Mouse (Mus musculus): ENCODE measurements around the gene Gm47959.
A peak's percentile ranks its signal among the peaks of the same experiment; 100 is the strongest.
"Not testable (repeated sequence)": the region's sequence is repeated elsewhere in the genome, so short reads cannot be mapped to it uniquely, and the experiment has no call there.

Gm47959 gene

GRCm38 (mm10) chr1:83000306-83000705 lies at the start of gene Gm47959:
TSS of gene Gm47959 (plus strand) at chr1:83000548.
- not testable (repeated sequence) for DNase-seq (ENCODE audit: low spot score in 2 of 2)

GRCm38 (mm10) chr1:82955913-82956312 lies 44.4 kb upstream of the Gm47959 start, which contains the start of gene Gm7544:
TSS of gene Gm7544 (minus strand) at chr1:82956013.
- DNase-seq (ENCODE audit: low spot score in 2 of 2) = not testable (repeated sequence)

- no peak for DNase-seq (ENCODE audit: low spot score in 2 of 2)
These were observed 40.4 kb upstream of the Gm47959 start, which contains the start of gene Gm47955 for GRCm38 (mm10) chr1:82959870-82960385. TSS of gene Gm47955 (plus strand) at chr1:82960286.

GRCm38 (mm10) chr1:82966413-82966812 lies 33.9 kb upstream of the Gm47959 start:
- no peak for DNase-seq (ENCODE audit: low spot score in 2 of 2)

- DNase-seq (ENCODE audit: low spot score in 2 of 2) = no peak
These were observed 28.3 kb upstream of the Gm47959 start for GRCm38 (mm10) chr1:82972046-82972445.

- no peak for DNase-seq (ENCODE audit: low spot score in 2 of 2)
These were observed 27.1 kb upstream of the Gm47959 start for GRCm38 (mm10) chr1:82973244-82973643.

- no peak for DNase-seq (ENCODE audit: low spot score in 2 of 2)
These were observed 26.4 kb upstream of the Gm47959 start for GRCm38 (mm10) chr1:82973901-82974300.

- no peak for DNase-seq (ENCODE audit: low spot score in 2 of 2)
These were observed 26.0 kb upstream of the Gm47959 start for GRCm38 (mm10) chr1:82974342-82974741.

- DNase-seq (ENCODE audit: low spot score in 2 of 2) = no peak
These were observed 24.6 kb upstream of the Gm47959 start for GRCm38 (mm10) chr1:82975750-82976149.

GRCm38 (mm10) chr1:82977840-82978239 lies 22.5 kb upstream of the Gm47959 start:
- DNase-seq (ENCODE audit: low spot score in 2 of 2) = no peak

- peak in 1 of 2 experiments; percentile 23 for DNase-seq (ENCODE audit: low spot score in 2 of 2)
These were observed 13.6 kb upstream of the Gm47959 start for GRCm38 (mm10) chr1:82986738-82987137.

- DNase-seq (ENCODE audit: low spot score in 2 of 2) = peak; percentile 25 to 82
These were observed 12.7 kb upstream of the Gm47959 start for GRCm38 (mm10) chr1:82987530-82988198.

- DNase-seq (ENCODE audit: low spot score in 2 of 2) = no peak
These were observed 9.3 kb upstream of the Gm47959 start for GRCm38 (mm10) chr1:82991062-82991461.

GRCm38 (mm10) chr1:82991596-82991995 lies 8.8 kb upstream of the Gm47959 start:
- no peak for DNase-seq (ENCODE audit: low spot score in 2 of 2)

GRCm38 (mm10) chr1:82992093-82992492 lies 8.3 kb upstream of the Gm47959 start:
- DNase-seq (ENCODE audit: low spot score in 2 of 2) = no peak

GRCm38 (mm10) chr1:82993947-82994346 lies 6.4 kb upstream of the Gm47959 start:
- DNase-seq (ENCODE audit: low spot score in 2 of 2) = no peak

- no peak for DNase-seq (ENCODE audit: low spot score in 2 of 2)
These were observed 6.2 kb downstream of the Gm47959 start for GRCm38 (mm10) chr1:83006218-83007179.

- no peak for DNase-seq (ENCODE audit: low spot score in 2 of 2)
These were observed 7.1 kb downstream of the Gm47959 start for GRCm38 (mm10) chr1:83007471-83007870.

- DNase-seq (ENCODE audit: low spot score in 2 of 2) = no peak
These were observed 14.1 kb downstream of the Gm47959 start for GRCm38 (mm10) chr1:83014477-83014876.

GRCm38 (mm10) chr1:83015329-83015879 lies 15.1 kb downstream of the Gm47959 start:
- no peak for DNase-seq (ENCODE audit: low spot score in 2 of 2)

- no peak for DNase-seq (ENCODE audit: low spot score in 2 of 2)
These were observed 16.2 kb downstream of the Gm47959 start for GRCm38 (mm10) chr1:83016556-83016955.

GRCm38 (mm10) chr1:83031950-83032349 lies 31.6 kb downstream of the Gm47959 start:
- no peak for DNase-seq (ENCODE audit: low spot score in 2 of 2)

All from frontal cortex, postnatal 36 days (tissue).